Mouse (Mus musculus) hindbrain, postnatal 0 days (tissue): Measurements from ENCODE around the gene Tyk2. TPM values are rescaled to one million over a fixed set of nuclear protein-coding genes. Genes with fewer than 3 reads are reported as not detected.

ENCODE experiments used
- ATAC-seq: fragments of 200-750 bp; cut with Nextera tagmentation; 2 replicates; pipeline ENCODE4 v1.8.0; 2017; ENCODE audit warnings: mild to moderate bottlenecking, moderate TSS enrichment, moderate library complexity
- DNase-seq: peaks from one replicate; pipeline ENCODE4 v3.0.0-alpha.2; 2015; ENCODE audit warnings: low spot score
- H3K27ac ChIP-seq: fragments of 300-500 bp; sonication (generic); 2 replicates; pipeline ENCODE4 v1.5.1; 2014; ENCODE audit warnings: mild to moderate bottlenecking
- H3K27me3 ChIP-seq: fragments of 300-500 bp; sonication (generic); 2 replicates; pipeline ENCODE4 v1.6.1; 2014; ENCODE audit warnings: low read length, mixed read lengths; ENCODE audit not compliant: insufficient read depth
- H3K36me3 ChIP-seq: fragments of 300-500 bp; sonication (generic); 2 replicates; pipeline ENCODE4 v1.6.1; 2014; ENCODE audit warnings: low read length, mixed read lengths; ENCODE audit not compliant: insufficient read depth
- H3K4me1 ChIP-seq: fragments of 300-500 bp; sonication (generic); 2 replicates; pipeline ENCODE4 v1.6.1; 2014; ENCODE audit warnings: antibody characterized with exemption, low read length, mixed read lengths; ENCODE audit not compliant: insufficient read depth
- H3K4me2 ChIP-seq: fragments of 300-500 bp; sonication (generic); 2 replicates; pipeline ENCODE4 v1.6.1; 2014; ENCODE audit warnings: low read depth, mild to moderate bottlenecking, low read length, moderate library complexity, mixed read lengths
- H3K4me3 ChIP-seq: fragments of 300-500 bp; sonication (generic); 2 replicates; pipeline ENCODE4 v1.5.1; 2014; ENCODE audit warnings: low read length
- H3K9ac ChIP-seq: fragments of 300-500 bp; sonication (generic); replicated peaks from 2 replicates; pipeline ENCODE4 v1.6.1; 2014; ENCODE audit warnings: mild to moderate bottlenecking, low read length, moderate library complexity, mixed read lengths
- H3K9me3 ChIP-seq: fragments of 300-500 bp; sonication (generic); 2 replicates; pipeline ENCODE4 v1.6.1; 2016; ENCODE audit warnings: low read length, mixed read lengths
- CTCF ChIP-seq: IDR thresholded peaks from 2 replicates; pipeline ENCODE4 v1.5.1; 2016; ENCODE audit warnings: antibody characterized with exemption, control low read depth, low read depth
- WGBS: fragments of 180-500 bp; shearing (Covaris S2); extraction: QIAGEN DNeasy Blood & Tissue Kit; methylation state at CpG from one replicate; pipeline ENCODE4 v1.1.7; 2014; 5-methylcytosine and 5-hydroxymethylcytosine counted together
- polyA plus RNA-seq: library from polyadenylated mRNA; unstranded; fragments of >200 nt; fragmentation: Nextera tagmentation; extraction: Ambion mirVana; gene quantifications from 2 replicates; pipeline ENCODE4 v1.2.1, GENCODE M21; 2015
- total RNA-seq: library from RNA; depleted of rRNA; stranded (reverse); fragments of >200 nt; gene quantifications from 2 replicates; pipeline ENCODE4 v1.2.3, GENCODE M21; 2014

Tyk2 gene
- total and polyA plus RNA-seq, 2 experiments from 2014 or later, result 5.7 to 15.4 TPM

DNA sequence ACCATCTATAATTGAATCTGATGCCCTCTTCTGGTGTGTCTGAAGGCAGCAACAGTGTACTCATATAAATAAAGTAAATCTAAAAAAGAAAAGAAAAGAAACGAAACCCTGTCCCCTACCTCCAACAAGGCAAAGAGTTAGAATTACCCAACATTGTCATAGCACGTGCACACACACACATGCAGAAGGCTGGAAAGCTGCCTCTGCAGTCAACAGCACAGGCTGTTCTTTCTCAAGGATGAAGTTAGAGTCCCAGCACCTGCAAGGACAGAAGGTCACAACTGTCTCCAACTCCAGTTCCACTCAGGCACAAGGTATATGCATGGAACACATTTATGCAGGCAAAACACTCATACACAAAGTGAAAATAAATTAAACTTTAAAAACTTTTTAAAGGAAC lies 29.0 kb downstream of the Tyk2 start:
- no peaks in the 10 kb centered on the region for H3K4me1 ChIP-seq
- H3K36me3 ChIP-seq, result no peaks in the 10 kb centered on the region
- DNase-seq, result no peak
- H3K9ac ChIP-seq, result no peak overlapping the region
- H3K4me2 ChIP-seq, result no peak overlapping the region
- WGBS, result 92% methylated on average over 2 of the region's 2 CpGs
- H3K27me3 ChIP-seq, result no peaks in the 10 kb centered on the region
- no peaks in the 10 kb centered on the region for H3K9me3 ChIP-seq
- no peak overlapping the region for H3K4me3 ChIP-seq
- TF ChIP-seq CTCF, result no peak
- no peak overlapping the region for H3K27ac ChIP-seq
- ATAC-seq, result no peak

DNA sequence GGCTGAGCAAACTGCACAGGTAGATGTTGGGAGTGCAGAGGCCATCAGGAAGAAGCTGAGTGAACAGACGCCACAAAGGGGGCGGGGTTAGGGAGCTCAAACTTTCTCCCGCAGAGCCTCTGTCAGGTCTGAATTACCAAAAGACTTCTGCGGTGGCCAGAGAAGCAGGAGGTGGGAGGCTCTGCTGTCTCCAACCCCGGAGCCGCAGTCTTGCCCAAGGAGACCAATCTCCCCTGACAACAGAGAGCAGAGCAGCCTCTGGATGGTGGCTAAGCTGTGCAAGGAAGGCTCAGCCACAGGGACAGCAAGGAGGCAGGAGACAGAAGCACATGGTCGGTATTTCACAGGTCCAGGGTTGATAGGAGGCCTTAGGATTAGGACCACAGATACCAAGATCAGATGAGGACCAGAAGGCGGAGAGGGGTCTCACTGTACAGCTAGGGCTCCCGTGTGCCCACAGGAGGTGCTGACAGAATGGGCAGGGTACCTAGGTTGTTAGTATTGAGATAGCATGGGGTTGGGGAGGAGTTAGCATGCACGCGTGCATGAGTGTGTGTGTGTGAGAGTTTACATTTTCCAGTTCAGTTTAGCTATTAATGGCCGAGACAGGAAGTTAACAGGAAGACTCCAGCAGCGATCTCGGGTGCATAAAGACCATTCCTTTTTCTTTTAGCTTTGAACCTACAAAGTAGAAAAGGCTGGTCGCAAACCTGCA lies 30.4 kb downstream of the Tyk2 start:
- DNase-seq, result peak; percentile 6
- no peak for TF ChIP-seq CTCF
- Histone ChIP-seq H3K9me3 (no peaks in the 10 kb centered on the region), H3K4me1 (no peaks in the 10 kb centered on the region), H3K36me3 (no peaks in the 10 kb centered on the region), H3K4me3 (no peak overlapping the region), H3K4me2 (no peak overlapping the region), H3K9ac (no peak overlapping the region), H3K27ac (no peak overlapping the region), H3K27me3 (no peaks in the 10 kb centered on the region)
- 30% methylated on average over 15 of the region's 15 CpGs for WGBS
- peak; percentile 69; the same call in 1 of the 2 replicates for ATAC-seq

DNA sequence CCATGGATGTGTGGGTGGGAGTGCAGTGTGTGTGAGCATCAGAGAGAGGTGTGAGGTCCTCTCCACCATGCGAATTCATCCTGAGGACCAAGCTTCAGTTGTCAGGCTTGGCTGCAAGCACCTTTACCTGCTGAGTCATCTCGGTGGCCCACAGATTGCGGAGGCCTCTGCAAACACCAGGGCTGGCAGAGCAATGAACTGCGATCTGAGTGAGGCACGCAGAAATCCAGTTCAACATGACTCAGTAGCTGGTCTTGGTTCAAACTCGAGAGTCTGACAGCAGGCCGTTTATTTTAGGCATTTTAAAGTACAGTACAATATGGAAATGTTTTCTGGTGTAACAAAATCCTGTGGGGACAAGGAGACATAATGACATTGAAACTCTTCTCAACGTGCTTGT lies 33.2 kb downstream of the Tyk2 start:
- Histone ChIP-seq H3K4me1 (no peaks in the 10 kb centered on the region), H3K9me3 (no peaks in the 10 kb centered on the region), H3K4me3 (no peak overlapping the region), H3K4me2 (no peak overlapping the region), H3K27ac (no peak overlapping the region), H3K36me3 (no peaks in the 10 kb centered on the region), H3K9ac (no peak overlapping the region), H3K27me3 (no peaks in the 10 kb centered on the region)
- ATAC-seq (no peak), DNase-seq (no peak)
- no peak for TF ChIP-seq CTCF
- WGBS, result 85% methylated on average over 8 of the region's 8 CpGs

DNA sequence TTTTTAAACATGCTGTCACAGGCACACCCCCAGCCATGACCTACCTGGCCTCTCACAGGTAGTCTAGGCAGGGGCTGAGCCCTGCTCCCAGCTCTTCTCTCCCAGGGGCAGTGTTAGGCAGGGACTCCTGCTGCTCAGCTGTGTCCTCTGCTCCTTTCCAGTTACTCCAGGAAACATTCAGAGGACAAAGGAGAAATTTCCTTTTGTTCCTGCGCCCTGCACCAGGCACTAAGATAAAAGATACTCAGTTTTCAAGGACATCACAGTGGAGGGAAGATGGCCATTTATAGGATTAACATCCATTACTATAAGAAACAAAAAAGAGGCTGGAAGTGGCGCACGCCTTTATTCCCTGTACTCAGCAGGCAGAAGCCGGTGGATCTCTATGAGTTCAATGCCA lies 35.1 kb downstream of the Tyk2 start:
- no peaks in the 10 kb centered on the region for H3K27me3 ChIP-seq
- H3K36me3 ChIP-seq, result no peaks in the 10 kb centered on the region
- DNase-seq (no peak), ATAC-seq (no peak)
- H3K27ac ChIP-seq, result no peak overlapping the region
- H3K9ac ChIP-seq, result no peak overlapping the region
- H3K4me1 ChIP-seq, result no peaks in the 10 kb centered on the region
- no peak overlapping the region for H3K4me2 ChIP-seq
- 72% methylated on average over 4 of the region's 4 CpGs for WGBS
- H3K9me3 ChIP-seq, result no peaks in the 10 kb centered on the region
- no peak overlapping the region for H3K4me3 ChIP-seq
- no peak for TF ChIP-seq CTCF

DNA sequence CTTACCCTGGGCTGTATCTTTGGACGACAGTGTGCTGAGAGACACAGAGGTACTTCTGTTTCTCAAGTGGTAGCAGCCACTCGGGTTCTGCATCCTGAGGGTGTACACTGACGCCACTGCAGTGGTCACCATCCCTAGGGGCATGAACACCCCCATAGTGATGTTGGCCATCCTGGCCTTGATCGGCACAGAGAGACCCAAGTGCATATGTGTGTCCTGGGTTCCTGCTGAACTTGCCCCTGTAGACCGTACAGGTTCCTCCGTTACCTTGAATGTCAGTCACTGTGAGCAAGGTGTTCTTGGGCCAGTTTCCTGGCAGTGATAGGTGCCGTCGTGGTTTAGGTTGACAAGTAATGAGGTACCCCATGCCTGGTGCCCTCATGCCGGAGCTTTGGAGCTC lies 37.6 kb downstream of the Tyk2 start:
- peaks cover 12% of the 10 kb centered on the region; the same call in 1 of the 2 replicates for H3K36me3 ChIP-seq
- H3K9me3 ChIP-seq, result no peaks in the 10 kb centered on the region
- no peak overlapping the region for H3K27ac ChIP-seq
- H3K9ac ChIP-seq, result no peak overlapping the region
- no peaks in the 10 kb centered on the region for H3K27me3 ChIP-seq
- no peak overlapping the region for H3K4me3 ChIP-seq
- WGBS, result 94% methylated on average over 9 of the region's 9 CpGs
- peaks cover 8% of the 10 kb centered on the region for H3K4me1 ChIP-seq
- DNase-seq (no peak), ATAC-seq (no peak)
- no peak for TF ChIP-seq CTCF
- H3K4me2 ChIP-seq, result no peak overlapping the region

DNA sequence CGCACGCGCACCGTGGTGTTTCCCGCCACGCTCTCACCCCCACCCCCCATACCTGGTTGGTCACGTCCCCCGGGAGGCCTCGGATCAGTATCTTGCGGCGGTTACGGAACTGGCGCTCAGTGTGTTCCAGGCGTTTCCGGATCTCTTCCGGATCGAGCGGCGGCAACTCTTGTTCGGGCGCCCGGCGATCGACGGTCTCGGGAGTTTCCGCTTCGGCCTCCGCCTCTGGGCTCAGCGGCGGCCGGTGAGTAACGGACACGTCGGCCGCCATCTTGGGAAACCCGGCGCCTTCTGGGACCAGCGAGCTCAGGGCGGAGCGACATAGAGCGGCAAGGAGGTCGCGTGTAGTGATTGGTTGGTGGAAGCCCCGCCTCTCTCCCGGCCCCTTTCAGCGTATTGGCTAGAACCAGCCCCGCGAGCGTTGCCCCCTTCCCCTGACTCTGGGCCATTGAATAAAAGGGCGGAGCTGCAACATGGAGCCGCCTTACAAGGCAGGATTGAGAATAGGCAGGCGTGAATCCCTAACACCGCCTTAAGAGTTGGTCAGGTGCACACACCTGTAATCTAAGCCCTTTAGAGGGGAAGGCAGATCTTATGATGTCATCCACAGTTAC lies 39.2 kb downstream of the Tyk2 start, which contains the start of the genes Gm38431 and Raver1:
TSS of gene Gm38431 (minus strand) at position 291 of the 614 bp plus-strand sequence.
TSS of gene Raver1 (minus strand) at position 302 of the 614 bp plus-strand sequence.
- Histone ChIP-seq H3K36me3 (peaks cover 21% of the 10 kb centered on the region; the same call in 1 of the 2 replicates), H3K27ac (peak within 1 kb of the TSS; percentile 88), H3K4me2 (peak within 1 kb of the TSS; percentile 70), H3K9ac (peak within 1 kb of the TSS; percentile 70), H3K9me3 (no peaks in the 10 kb centered on the region), H3K4me3 (peak within 1 kb of the TSS; percentile 64), H3K4me1 (peaks cover 8% of the 10 kb centered on the region), H3K27me3 (no peaks in the 10 kb centered on the region)
- TF ChIP-seq CTCF, result no peak
- peak; percentile 99 for DNase-seq
- under 1% methylated on average over 54 of the region's 54 CpGs for WGBS
- ATAC-seq, result peak; percentile 100
